Mouse (Mus musculus) liver, embryonic 16.5 days (tissue): ENCODE results near the gene Tmem88b. TPM values are rescaled to one million over a fixed set of nuclear protein-coding genes. Genes with fewer than 3 reads are reported as not detected.

Experiments used
- ATAC-seq: fragments of 200-750 bp; cut with Nextera tagmentation; 2 replicates; pipeline ENCODE4 v1.8.0; 2017; ENCODE audit warnings: low read depth, mild to moderate bottlenecking, moderate number of reproducible peaks, moderate library complexity
- H3K27ac ChIP-seq: fragments of 300-500 bp; sonication (generic); 2 replicates; pipeline ENCODE4 v1.5.1; 2014; ENCODE audit warnings: mild to moderate bottlenecking, low read length
- H3K27me3 ChIP-seq: fragments of 300-500 bp; sonication (generic); 2 replicates; pipeline ENCODE4 v1.6.1; 2014; ENCODE audit warnings: low read depth, low read length, mixed read lengths; ENCODE audit not compliant: control insufficient read depth, insufficient read depth
- H3K36me3 ChIP-seq: fragments of 300-500 bp; sonication (generic); 2 replicates; pipeline ENCODE4 v1.6.1; 2014; ENCODE audit warnings: mild to moderate bottlenecking; ENCODE audit not compliant: control insufficient read depth, insufficient read depth
- H3K4me1 ChIP-seq: fragments of 300-500 bp; sonication (generic); 2 replicates; pipeline ENCODE4 v1.6.1; 2014; ENCODE audit warnings: low read depth, low read length, mixed read lengths; ENCODE audit not compliant: control insufficient read depth
- H3K4me2 ChIP-seq: fragments of 300-500 bp; sonication (generic); 2 replicates; pipeline ENCODE4 v1.6.1; 2014; ENCODE audit warnings: low read depth, low read length, mixed read lengths
- H3K4me3 ChIP-seq: fragments of 300-500 bp; sonication (generic); 2 replicates; pipeline ENCODE4 v1.5.1; 2014; ENCODE audit warnings: low read depth, mild to moderate bottlenecking, low read length
- H3K9ac ChIP-seq: fragments of 300-500 bp; sonication (generic); 2 replicates; pipeline ENCODE4 v1.6.1; 2014; ENCODE audit warnings: low read depth, low read length
- H3K9me3 ChIP-seq: fragments of 300-500 bp; sonication (generic); replicated peaks from 2 replicates; pipeline ENCODE4 v1.6.1; 2016; ENCODE audit warnings: low read length; ENCODE audit not compliant: control insufficient read depth
- WGBS: fragments of 180-500 bp; shearing (Covaris S2); extraction: QIAGEN DNeasy Blood & Tissue Kit; methylation state at CpG from one replicate; pipeline ENCODE4 v1.1.7; 2014; ENCODE audit not compliant: insufficient replicate concordance; 5-methylcytosine and 5-hydroxymethylcytosine counted together
- microRNA-seq: library from miRNA; unstranded; fragments of <30 nt; microRNA quantifications from one replicate; pipeline ENCODE4, GENCODE M21; 2016
- polyA plus RNA-seq: library from polyadenylated mRNA; unstranded; fragments of >200 nt; fragmentation: Nextera tagmentation; extraction: Ambion mirVana; gene quantifications from 2 replicates; pipeline ENCODE4 v1.2.1, GENCODE M21; 2015

The Tmem88b gene
- polyA plus RNA-seq, 1 experiment from 2014 or later: 0.19 TPM

GRCm38 (mm10) chr4:155733267-155733666, 52.4 kb downstream of the Tmem88b start:
- no peak for ATAC-seq
- Histone ChIP-seq H3K27ac (no peak overlapping the region), H3K4me1 (peaks cover 17% of the 10 kb centered on the region), H3K4me3 (no peak overlapping the region), H3K9ac (no peak overlapping the region), H3K4me2 (no peak overlapping the region), H3K36me3 (no peaks in the 10 kb centered on the region), H3K27me3 (0 out of 2 replicates have a peak, but pooled peaks cover 2% of the 10 kb centered on the region), H3K9me3 (no peaks in the 10 kb centered on the region)
- WGBS: 73% methylated on average over 10 of the region's 10 CpGs

Small RNA genes lying within 50 kb of the gene (microRNA-seq; reads per million reads assigned to microRNA genes)
- not detected for gene Gm27743

Other genes with a start within 250 kb of the Tmem88b start
- gene Nadk, start 223.5 kb downstream of the Tmem88b start, polyA plus RNA-seq: 42.9 and 45.3 TPM in 2 replicates
- gene Slc35e2, start 184.5 kb downstream of the Tmem88b start, polyA plus RNA-seq: 5.6 and 6.4 TPM in 2 replicates
- 19.4 and 20.3 TPM in 2 replicates for gene Cdk11b, start 161.0 kb downstream of the Tmem88b start, polyA plus RNA-seq
- gene Gm10563, start 140.5 kb downstream of the Tmem88b start, polyA plus RNA-seq: not detected in 2 replicates
- gene Mmp23, start 132.5 kb downstream of the Tmem88b start, polyA plus RNA-seq: 4.1 and 4.9 TPM in 2 replicates
- 4.4 and 6.3 TPM in 2 replicates for gene Mib2, start 116.7 kb downstream of the Tmem88b start, polyA plus RNA-seq
- 0.04 and 0.08 TPM in 2 replicates for gene Fndc10, start 91.5 kb downstream of the Tmem88b start, polyA plus RNA-seq
- gene Ssu72, start 81.1 kb downstream of the Tmem88b start, polyA plus RNA-seq: 44.5 and 48.3 TPM in 2 replicates
- 0.13 TPM in 1 of 2 replicates, not detected in the other for gene Tmem240, start 51.1 kb downstream of the Tmem88b start, polyA plus RNA-seq
- gene Atad3a, start 24.8 kb downstream of the Tmem88b start, polyA plus RNA-seq: 43.7 and 49.5 TPM in 2 replicates
- 0.28 and 0.34 TPM in 2 replicates for gene Vwa1, start 11.2 kb downstream of the Tmem88b start, polyA plus RNA-seq
- 0.08 TPM in 1 of 2 replicates, not detected in the other for gene Ankrd65, start 4.6 kb upstream of the Tmem88b start, polyA plus RNA-seq
- gene Mrpl20, start 17.0 kb upstream of the Tmem88b start, polyA plus RNA-seq: 115 and 133 TPM in 2 replicates
- 69.7 and 79.8 TPM in 2 replicates for gene Ccnl2, start 26.6 kb upstream of the Tmem88b start, polyA plus RNA-seq
- 91.8 and 99.9 TPM in 2 replicates for gene Aurkaip1, start 45.4 kb upstream of the Tmem88b start, polyA plus RNA-seq
- gene Mxra8, start 53.8 kb upstream of the Tmem88b start, polyA plus RNA-seq: 8.2 and 10.2 TPM in 2 replicates
- gene Dvl1, start 61.5 kb upstream of the Tmem88b start, polyA plus RNA-seq: 1.9 TPM in 2 replicates
- gene Tas1r3, start 77.5 kb upstream of the Tmem88b start, polyA plus RNA-seq: 0.11 and 0.14 TPM in 2 replicates
- gene Cptp, start 83.6 kb upstream of the Tmem88b start, polyA plus RNA-seq: 7.1 and 8.4 TPM in 2 replicates
- 31.8 and 33.1 TPM in 2 replicates for gene Ints11, start 83.7 kb upstream of the Tmem88b start, polyA plus RNA-seq
- 12.9 and 13.4 TPM in 2 replicates for gene Pusl1, start 105.9 kb upstream of the Tmem88b start, polyA plus RNA-seq
- gene Acap3, start 105.9 kb upstream of the Tmem88b start, polyA plus RNA-seq: 5.5 and 5.6 TPM in 2 replicates
- 41.1 and 42.2 TPM in 2 replicates for gene Ube2j2, start 158.0 kb upstream of the Tmem88b start, polyA plus RNA-seq
- gene C1qtnf12, start 176.4 kb upstream of the Tmem88b start, polyA plus RNA-seq: 57.4 and 60.0 TPM in 2 replicates
- 3.3 and 3.6 TPM in 2 replicates for gene B3galt6, start 206.8 kb upstream of the Tmem88b start, polyA plus RNA-seq
- 73.2 and 78.7 TPM in 2 replicates for gene Sdf4, start 207.0 kb upstream of the Tmem88b start, polyA plus RNA-seq
- 0.22 and 0.37 TPM in 2 replicates for gene Tnfrsf4, start 228.0 kb upstream of the Tmem88b start, polyA plus RNA-seq
- gene Tnfrsf18, start 240.3 kb upstream of the Tmem88b start, polyA plus RNA-seq: 0.58 and 0.68 TPM in 2 replicates